Comparison of ENCODE assay signal across 18 mouse cellular contexts in the genomic region with DNA sequence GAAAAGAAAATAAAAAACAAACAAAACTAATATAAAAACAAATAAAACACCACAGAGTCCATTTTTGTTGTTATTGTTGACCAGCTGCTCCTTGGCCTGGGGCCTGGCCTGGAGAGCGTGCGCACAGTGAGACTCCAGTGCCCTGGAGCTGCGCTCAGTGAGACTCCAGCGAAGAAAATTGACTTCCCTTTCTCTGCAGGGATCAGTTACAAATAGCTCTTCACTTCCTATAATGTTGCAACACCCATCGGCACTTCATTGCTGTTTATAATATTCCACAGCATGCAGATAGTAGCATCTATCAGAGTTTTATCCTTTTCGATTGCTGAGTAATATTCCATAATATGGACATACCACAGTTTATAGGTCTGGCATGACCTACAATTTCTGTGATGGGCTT.
"Had no signal": no experiment of that assay in that cellular context is flagged by ENCODE, and none has a peak within 500 bp of the region (broad histone marks: within the 10 kb centered on the region; RNA-seq: fewer than 3 reads in every experiment).

No protein-coding gene starts in this region.

- DNase-seq: kidney, adult 18-20 months; kidney, adult 9 months; kidney, postnatal 25 days; liver, postnatal 0 days; lung, embryonic 14.5 days; right cerebral cortex, postnatal 14 days; right cerebral cortex, postnatal 4 days; thymus, adult 2 months; thymus, postnatal 14 days; thymus, postnatal 4 days had no signal

- ATAC-seq: inflammation-experienced regulatory T-cells, adult 6 months; liver, postnatal 0 days; lung, postnatal 0 days had no signal

- H3K4me3 ChIP-seq: limb, embryonic 10.5 days; limb, embryonic 13.5 days; midbrain, embryonic 13.5 days had no signal

- H3K27ac ChIP-seq: kidney, postnatal 0 days; limb, embryonic 10.5 days; limb, embryonic 13.5 days; liver, embryonic 14.5 days; midbrain, embryonic 13.5 days; stomach, postnatal 0 days had no signal

- H3K27me3 ChIP-seq: midbrain, embryonic 13.5 days had no signal

- H3K9me3 ChIP-seq: limb, embryonic 10.5 days; limb, embryonic 13.5 days; midbrain, embryonic 13.5 days had no signal

- H3K36me3 ChIP-seq: limb, embryonic 10.5 days; limb, embryonic 13.5 days; midbrain, embryonic 13.5 days had no signal

- H3K9ac ChIP-seq: limb, embryonic 13.5 days; liver, embryonic 14.5 days; liver, postnatal 0 days; lung, embryonic 14.5 days; midbrain, embryonic 13.5 days had no signal
